Mouse (Mus musculus): ENCODE results near the gene Dnah12. TPM values are rescaled to one million over a fixed set of nuclear protein-coding genes. Genes with fewer than 3 reads are reported as not detected.
"Not testable (repeated sequence)": the region's sequence is repeated elsewhere in the genome, so short reads cannot be mapped to it uniquely, and the experiment has no call there.

Gene Dnah12
- total RNA-seq, 1 experiment from 2014 or later: 0.58 TPM

- ATAC-seq (ENCODE audit: extremely low read depth, insufficient number of reproducible peaks, low FRiP score, poor library complexity, severe bottlenecking): no peak
These were observed 1.7 kb upstream of the Dnah12 start for GRCm38 (mm10) chr14:26691363-26691762.

GRCm38 (mm10) chr14:26697912-26698311 is 4.8 kb downstream of the Dnah12 start:
- no peak for ATAC-seq (ENCODE audit: extremely low read depth, insufficient number of reproducible peaks, low FRiP score, poor library complexity, severe bottlenecking)

DNA sequence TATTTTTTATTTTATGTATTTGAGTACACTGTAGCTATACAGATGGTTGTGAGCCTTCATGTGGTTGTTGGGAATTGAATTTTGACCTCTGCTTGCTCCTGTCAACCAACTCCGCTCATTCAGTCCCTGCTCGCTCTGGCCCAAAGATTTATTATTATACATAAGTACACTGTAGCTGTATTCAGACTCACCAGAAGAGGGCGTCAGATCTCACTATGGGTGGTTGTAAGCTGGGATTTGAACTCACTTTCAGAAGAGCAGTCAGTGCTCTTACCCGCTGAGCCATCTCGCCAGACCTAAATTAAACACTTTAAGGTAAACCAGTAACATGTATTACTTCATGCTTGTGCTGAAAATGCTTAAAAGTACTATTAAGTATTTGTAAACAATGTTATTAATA is 12.2 kb downstream of the Dnah12 start:
- not testable (repeated sequence) for ATAC-seq (ENCODE audit: extremely low read depth, insufficient number of reproducible peaks, low FRiP score, poor library complexity, severe bottlenecking)

GRCm38 (mm10) chr14:26719696-26720095 is 26.6 kb downstream of the Dnah12 start:
- not testable (repeated sequence) for ATAC-seq (ENCODE audit: extremely low read depth, insufficient number of reproducible peaks, low FRiP score, poor library complexity, severe bottlenecking)

GRCm38 (mm10) chr14:26724898-26725297 is 31.8 kb downstream of the Dnah12 start:
- ATAC-seq (ENCODE audit: extremely low read depth, insufficient number of reproducible peaks, low FRiP score, poor library complexity, severe bottlenecking): no peak

- no peak for ATAC-seq (ENCODE audit: extremely low read depth, insufficient number of reproducible peaks, low FRiP score, poor library complexity, severe bottlenecking)
These were observed 65.5 kb downstream of the Dnah12 start for GRCm38 (mm10) chr14:26758566-26758965.

DNA sequence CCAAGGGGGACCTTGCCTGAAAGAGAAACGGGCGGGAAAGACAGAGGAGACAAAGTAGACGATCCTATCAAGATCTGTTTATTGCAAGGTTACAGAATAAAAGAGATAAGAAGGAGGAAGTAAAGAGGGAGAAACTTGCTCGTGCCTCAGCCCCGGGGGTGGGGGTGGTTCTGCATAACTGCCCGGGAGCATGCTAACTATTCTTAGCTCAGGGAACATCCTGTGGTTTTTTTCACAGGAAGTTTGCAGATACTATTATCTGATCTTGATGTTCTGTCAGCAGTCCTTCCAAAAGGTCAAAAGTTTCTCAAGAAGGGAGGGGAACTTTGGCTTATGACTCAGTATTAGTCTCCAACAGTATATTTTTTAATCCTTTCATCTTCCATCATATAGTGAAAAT is 71.8 kb downstream of the Dnah12 start:
- ATAC-seq (ENCODE audit: extremely low read depth, insufficient number of reproducible peaks, low FRiP score, poor library complexity, severe bottlenecking): no peak

- ATAC-seq (ENCODE audit: extremely low read depth, insufficient number of reproducible peaks, low FRiP score, poor library complexity, severe bottlenecking): no peak
These were observed 75.1 kb downstream of the Dnah12 start for GRCm38 (mm10) chr14:26768195-26768594.

DNA sequence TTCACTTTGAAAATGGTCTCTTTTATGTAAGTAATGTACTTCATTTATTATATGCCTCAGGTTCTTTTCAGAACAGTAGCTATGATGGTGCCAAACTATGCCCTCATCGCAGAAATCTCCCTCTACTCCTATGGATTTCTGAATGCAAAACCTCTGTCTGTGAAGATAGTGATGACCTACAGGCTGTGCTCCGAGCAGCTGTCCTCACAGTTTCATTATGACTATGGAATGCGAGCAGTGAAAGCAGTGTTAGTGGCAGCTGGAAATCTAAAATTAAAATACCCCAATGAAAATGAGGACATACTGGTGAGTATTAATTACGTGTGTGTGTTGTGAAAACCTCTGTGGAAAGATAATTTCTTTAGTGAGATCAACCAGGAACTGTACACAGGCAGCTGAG is 80.5 kb downstream of the Dnah12 start:
- no peak for ATAC-seq (ENCODE audit: extremely low read depth, insufficient number of reproducible peaks, low FRiP score, poor library complexity, severe bottlenecking)

- ATAC-seq (ENCODE audit: extremely low read depth, insufficient number of reproducible peaks, low FRiP score, poor library complexity, severe bottlenecking): no peak
These were observed 90.7 kb downstream of the Dnah12 start for GRCm38 (mm10) chr14:26783731-26784130.

- no peak for ATAC-seq (ENCODE audit: extremely low read depth, insufficient number of reproducible peaks, low FRiP score, poor library complexity, severe bottlenecking)
These were observed 92.6 kb downstream of the Dnah12 start for GRCm38 (mm10) chr14:26785695-26786094.

DNA sequence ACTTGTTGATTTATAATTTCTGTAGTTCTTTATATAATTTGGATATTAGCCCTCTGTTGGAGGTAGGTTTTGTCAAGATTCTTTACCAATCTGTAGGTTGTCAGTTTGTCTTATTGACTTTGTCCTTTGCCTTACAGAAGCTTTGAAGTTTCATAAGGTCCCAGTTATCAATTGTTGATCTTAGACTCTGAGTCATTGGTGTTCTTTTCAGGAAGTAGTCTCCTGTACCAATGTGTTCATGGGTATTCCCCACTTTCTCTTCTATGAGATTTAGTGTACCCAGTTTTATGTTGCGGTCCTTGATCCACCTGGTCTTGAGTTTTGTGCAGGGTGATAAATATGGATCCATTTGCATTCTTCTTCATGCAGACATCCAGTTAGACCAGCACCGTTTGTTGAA is 101.4 kb downstream of the Dnah12 start:
- no peak for ATAC-seq (ENCODE audit: extremely low read depth, insufficient number of reproducible peaks, low FRiP score, poor library complexity, severe bottlenecking)

DNA sequence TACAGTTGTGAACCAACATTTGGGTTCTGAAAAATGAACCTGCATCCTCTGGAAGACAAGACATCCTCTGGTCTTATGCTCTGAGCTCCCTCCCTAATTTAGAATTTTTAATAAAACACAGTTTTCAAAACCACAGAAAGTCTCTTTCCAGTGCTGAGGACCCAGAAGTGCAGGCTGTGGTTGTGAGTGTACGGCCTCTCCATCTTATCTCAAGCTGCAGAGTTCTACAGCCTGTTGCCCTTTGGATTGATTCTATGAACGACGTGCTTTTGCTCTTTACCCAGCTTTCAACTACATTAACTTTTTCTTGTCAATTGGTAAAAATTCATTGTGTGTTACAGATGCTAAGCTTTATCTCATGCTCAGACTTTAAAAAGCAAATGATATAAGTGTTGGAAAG is 105.3 kb downstream of the Dnah12 start:
- no peak for ATAC-seq (ENCODE audit: extremely low read depth, insufficient number of reproducible peaks, low FRiP score, poor library complexity, severe bottlenecking)

GRCm38 (mm10) chr14:26799286-26799685 is 106.2 kb downstream of the Dnah12 start:
- ATAC-seq (ENCODE audit: extremely low read depth, insufficient number of reproducible peaks, low FRiP score, poor library complexity, severe bottlenecking): no peak

- ATAC-seq (ENCODE audit: extremely low read depth, insufficient number of reproducible peaks, low FRiP score, poor library complexity, severe bottlenecking): no peak
These were observed 112.4 kb downstream of the Dnah12 start for GRCm38 (mm10) chr14:26805500-26805899.

- no peak for ATAC-seq (ENCODE audit: extremely low read depth, insufficient number of reproducible peaks, low FRiP score, poor library complexity, severe bottlenecking)
These were observed 119.7 kb downstream of the Dnah12 start for GRCm38 (mm10) chr14:26812734-26813133.

DNA sequence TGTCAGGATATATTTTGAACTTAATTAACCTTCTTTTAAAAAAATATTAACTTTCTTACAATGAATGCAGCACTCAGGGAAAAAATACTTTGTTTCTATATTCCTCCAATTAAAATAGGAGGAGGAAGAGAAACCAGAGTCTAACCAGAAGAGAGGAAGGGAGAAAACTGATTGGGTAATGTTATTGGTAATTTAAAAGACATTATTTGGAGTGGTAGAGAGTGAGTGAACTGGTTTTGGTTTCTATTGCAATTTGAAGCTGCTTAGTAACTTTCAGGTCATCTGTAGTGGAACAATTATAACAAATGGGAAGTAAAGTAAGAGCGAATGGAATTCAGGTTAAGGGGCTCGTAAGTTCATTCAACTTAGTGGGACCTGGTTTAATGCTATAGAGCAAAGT is 120.8 kb downstream of the Dnah12 start:
- no peak for ATAC-seq (ENCODE audit: extremely low read depth, insufficient number of reproducible peaks, low FRiP score, poor library complexity, severe bottlenecking)

DNA sequence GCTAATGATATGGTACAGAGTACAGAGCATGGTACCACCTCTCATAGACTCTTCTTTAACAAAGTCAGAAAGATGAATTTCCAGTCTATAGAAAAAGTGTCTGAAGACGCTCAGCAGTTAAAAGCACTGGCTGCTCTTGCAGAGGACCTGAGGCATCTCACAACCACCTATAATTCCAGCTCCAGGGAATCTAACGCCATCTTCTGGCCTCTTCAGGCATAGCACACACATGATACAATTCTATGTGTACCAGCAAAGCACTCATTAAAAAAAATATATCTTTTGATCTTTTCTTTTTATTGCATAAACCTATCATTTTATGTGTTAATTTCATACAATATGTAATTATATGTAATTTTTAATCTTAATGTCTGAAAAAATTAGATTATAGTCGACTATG is 121.8 kb downstream of the Dnah12 start:
- ATAC-seq (ENCODE audit: extremely low read depth, insufficient number of reproducible peaks, low FRiP score, poor library complexity, severe bottlenecking): no peak

- no peak for ATAC-seq (ENCODE audit: extremely low read depth, insufficient number of reproducible peaks, low FRiP score, poor library complexity, severe bottlenecking)
These were observed 123.7 kb downstream of the Dnah12 start for GRCm38 (mm10) chr14:26816785-26817184.

DNA sequence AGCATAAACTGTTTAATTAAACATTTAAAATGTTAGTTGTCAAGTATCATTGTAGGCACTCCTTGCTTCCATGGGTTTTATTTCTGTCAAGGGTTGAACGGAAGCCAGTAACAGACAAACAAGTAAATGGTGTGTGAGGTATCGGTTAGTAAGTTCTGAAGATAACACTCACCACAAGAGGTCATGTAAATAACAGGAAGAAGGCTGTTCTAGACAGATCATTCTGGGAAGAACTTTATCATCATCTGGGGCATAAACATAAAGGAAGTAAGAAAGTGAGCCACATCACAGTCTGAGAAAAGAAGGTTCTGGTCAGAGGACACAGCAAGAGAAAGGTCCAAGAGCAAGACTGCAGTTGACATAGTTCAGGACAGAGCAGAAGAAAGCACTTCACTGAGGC is 132.9 kb downstream of the Dnah12 start:
- no peak for ATAC-seq (ENCODE audit: extremely low read depth, insufficient number of reproducible peaks, low FRiP score, poor library complexity, severe bottlenecking)

DNA sequence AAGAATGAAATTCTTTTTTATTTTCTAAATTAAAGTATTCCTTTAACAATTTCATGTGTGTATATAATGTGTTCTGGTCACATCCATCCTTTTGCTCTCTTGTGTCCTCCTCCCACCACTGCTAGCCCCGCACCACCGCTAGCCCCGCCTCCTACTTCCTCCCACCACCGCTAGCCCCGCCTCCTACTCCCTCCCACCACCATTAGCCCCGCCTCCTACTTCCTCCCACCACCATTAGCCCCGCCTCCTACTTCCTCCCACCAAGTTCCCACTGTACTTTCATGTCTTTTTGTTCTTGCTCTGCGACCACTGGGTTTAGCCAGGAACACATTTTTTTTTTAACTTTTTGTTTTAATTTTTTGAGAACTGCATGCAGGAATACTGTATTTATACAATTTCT is 160.0 kb downstream of the Dnah12 start:
- no peak for ATAC-seq (ENCODE audit: extremely low read depth, insufficient number of reproducible peaks, low FRiP score, poor library complexity, severe bottlenecking)

DNA sequence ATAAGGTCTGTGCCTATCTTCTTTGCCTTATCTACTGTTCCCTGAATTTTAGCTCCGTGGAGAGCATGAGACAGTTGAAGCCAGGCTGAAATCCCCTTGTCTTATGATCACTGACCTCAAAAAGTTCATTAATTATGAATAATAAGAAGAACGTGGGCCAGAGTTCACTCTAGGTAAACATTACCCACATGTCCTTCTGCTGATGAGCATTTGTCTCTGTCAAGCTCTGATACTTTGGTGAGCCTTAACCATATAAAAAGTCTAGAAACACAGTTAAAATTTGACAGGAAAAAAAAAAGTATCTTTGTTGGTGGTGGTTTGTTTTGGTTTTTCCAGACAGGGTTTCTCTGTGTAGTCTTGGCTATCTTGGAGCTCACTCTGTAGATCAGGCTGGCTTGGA is 161.0 kb downstream of the Dnah12 start:
- no peak for ATAC-seq (ENCODE audit: extremely low read depth, insufficient number of reproducible peaks, low FRiP score, poor library complexity, severe bottlenecking)
